Mouse (Mus musculus) neural tube, embryonic 14.5 days (tissue): ENCODE data around the gene Isyna1. TPM values are rescaled to one million over a fixed set of nuclear protein-coding genes. Genes with fewer than 3 reads are reported as not detected.

Source experiments
- ATAC-seq: fragments of 200-750 bp; cut with Nextera tagmentation; 2 replicates; pipeline ENCODE4 v1.8.0; 2017; ENCODE audit warnings: low read depth, mild to moderate bottlenecking, moderate TSS enrichment, moderate library complexity
- H3K27ac ChIP-seq: fragments of 300-500 bp; sonication (generic); 2 replicates; pipeline ENCODE4 v1.5.1; 2014; ENCODE audit warnings: low read depth, mild to moderate bottlenecking, control low read depth, low read length, moderate library complexity, mixed read lengths
- H3K27me3 ChIP-seq: fragments of 300-500 bp; sonication (generic); 2 replicates; pipeline ENCODE4 v1.6.1; 2014; ENCODE audit warnings: low read length; ENCODE audit not compliant: control insufficient read depth, insufficient read depth
- H3K36me3 ChIP-seq: fragments of 300-500 bp; sonication (generic); 2 replicates; pipeline ENCODE4 v1.6.1; 2014; ENCODE audit warnings: low read length, mixed read lengths; ENCODE audit not compliant: control insufficient read depth, insufficient read depth
- H3K4me1 ChIP-seq: fragments of 300-500 bp; sonication (generic); 2 replicates; pipeline ENCODE4 v1.6.1; 2014; ENCODE audit warnings: low read length; ENCODE audit not compliant: control insufficient read depth, insufficient read depth
- H3K4me2 ChIP-seq: fragments of 300-500 bp; sonication (generic); 2 replicates; pipeline ENCODE4 v1.6.1; 2014; ENCODE audit warnings: mild to moderate bottlenecking, low read depth, low read length, control low read depth
- H3K4me3 ChIP-seq: fragments of 300-500 bp; sonication (generic); 2 replicates; pipeline ENCODE4 v1.5.1; 2014; ENCODE audit warnings: low read depth, low read length, control low read depth, mixed read lengths
- H3K9ac ChIP-seq: fragments of 300-500 bp; sonication (generic); replicated peaks from 2 replicates; pipeline ENCODE4 v1.6.1; 2014; ENCODE audit warnings: low read depth, mild to moderate bottlenecking, control low read depth, low read length, mixed read lengths
- H3K9me3 ChIP-seq: fragments of 300-500 bp; sonication (generic); 2 replicates; pipeline ENCODE4 v1.6.1; 2016; ENCODE audit warnings: low read length; ENCODE audit not compliant: control insufficient read depth
- WGBS: fragments of 180-500 bp; shearing (Covaris S2); extraction: QIAGEN DNeasy Blood & Tissue Kit; methylation state at CpG from one replicate; pipeline ENCODE4 v1.1.7; 2014; 5-methylcytosine and 5-hydroxymethylcytosine counted together
- polyA plus RNA-seq: library from polyadenylated mRNA; unstranded; fragments of >200 nt; fragmentation: Nextera tagmentation; extraction: Ambion mirVana; gene quantifications from 2 replicates; pipeline ENCODE4 v1.2.1, GENCODE M21; 2014

Gene Isyna1
- polyA plus RNA-seq, 1 experiment from 2014 or later, result 65.5 TPM

DNA sequence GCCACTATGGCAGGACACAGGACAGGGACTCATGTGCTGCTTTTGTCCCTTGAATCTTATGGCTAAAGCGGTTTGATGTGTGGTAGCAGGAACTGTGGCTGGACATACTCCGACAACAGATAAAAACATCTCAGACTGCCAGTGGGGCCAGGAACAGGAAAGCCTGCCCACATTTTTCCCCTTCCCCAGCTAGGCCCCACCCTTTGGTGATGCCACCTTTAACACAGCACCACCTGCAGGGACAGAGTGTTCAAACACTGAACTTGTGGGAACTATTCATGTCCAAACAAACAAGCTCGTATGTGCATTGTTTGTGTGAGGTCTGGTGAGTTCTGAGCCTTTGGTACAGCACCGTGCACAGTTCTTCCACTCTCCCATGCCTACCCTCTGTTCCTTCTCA is 35.8 kb upstream of the Isyna1 start:
- Histone ChIP-seq H3K36me3 (no peaks in the 10 kb centered on the region), H3K4me1 (peaks cover 9% of the 10 kb centered on the region; the same call in 1 of the 2 replicates), H3K9ac (no peak overlapping the region), H3K27ac (no peak overlapping the region), H3K4me3 (no peak overlapping the region), H3K4me2 (no peak overlapping the region), H3K27me3 (no peaks in the 10 kb centered on the region), H3K9me3 (no peaks in the 10 kb centered on the region)
- no peak for ATAC-seq
- WGBS, result 73% methylated on average over 4 of the region's 4 CpGs

DNA sequence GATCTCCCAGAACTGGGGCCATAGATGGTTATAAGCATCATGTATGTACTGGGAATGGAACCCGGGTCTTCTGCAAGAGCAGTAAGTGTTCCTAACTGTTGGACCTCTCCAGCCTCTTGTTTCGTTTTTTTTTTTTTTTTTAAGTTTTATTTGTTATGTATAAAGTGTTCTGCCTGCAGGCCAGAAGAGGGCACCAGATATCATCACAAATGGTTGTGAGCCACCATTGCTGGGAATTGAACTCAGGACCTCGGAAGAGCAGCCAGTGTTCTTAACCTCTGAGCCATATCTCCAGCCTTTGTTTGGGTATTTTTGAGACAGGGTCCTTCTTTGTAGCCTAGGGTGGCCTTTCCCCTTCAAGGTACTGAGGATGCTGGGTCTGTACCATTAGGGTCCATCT is 35.2 kb upstream of the Isyna1 start:
- H3K9me3 ChIP-seq, result no peaks in the 10 kb centered on the region
- no peak overlapping the region for H3K4me3 ChIP-seq
- H3K4me1 ChIP-seq, result peaks cover 3% of the 10 kb centered on the region; the same call in 1 of the 2 replicates
- ATAC-seq, result no peak
- WGBS, result 92% methylated on average over 3 of the region's 3 CpGs
- no peaks in the 10 kb centered on the region for H3K36me3 ChIP-seq
- no peaks in the 10 kb centered on the region for H3K27me3 ChIP-seq
- H3K4me2 ChIP-seq, result no peak overlapping the region
- H3K9ac ChIP-seq, result no peak overlapping the region
- no peak overlapping the region for H3K27ac ChIP-seq

DNA sequence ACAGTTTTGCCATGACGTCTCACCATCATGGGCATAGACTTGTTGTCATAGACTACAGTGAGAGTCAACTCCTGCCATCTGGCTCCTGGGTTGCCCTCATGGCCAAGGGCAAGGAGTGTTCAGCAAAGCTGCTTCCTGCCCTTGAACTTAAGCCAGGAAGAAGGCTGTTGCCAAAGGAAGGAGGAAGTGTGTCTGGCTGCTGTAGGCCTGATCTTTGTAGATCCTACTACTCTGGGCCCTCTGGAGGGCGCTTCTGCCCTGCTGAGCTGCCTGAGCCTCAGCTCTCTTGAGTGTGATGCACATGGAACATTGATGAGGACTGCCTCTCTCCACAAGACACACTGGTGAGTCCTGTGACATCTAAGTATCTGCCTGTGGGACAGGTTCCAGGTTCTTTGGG is 34.1 kb upstream of the Isyna1 start:
- H3K4me1 ChIP-seq, result no peaks in the 10 kb centered on the region
- H3K36me3 ChIP-seq, result no peaks in the 10 kb centered on the region
- no peak overlapping the region for H3K4me2 ChIP-seq
- no peaks in the 10 kb centered on the region for H3K9me3 ChIP-seq
- 80% methylated on average over 2 of the region's 2 CpGs for WGBS
- no peak overlapping the region for H3K9ac ChIP-seq
- ATAC-seq, result no peak
- no peaks in the 10 kb centered on the region for H3K27me3 ChIP-seq
- no peak overlapping the region for H3K4me3 ChIP-seq
- H3K27ac ChIP-seq, result no peak overlapping the region

DNA sequence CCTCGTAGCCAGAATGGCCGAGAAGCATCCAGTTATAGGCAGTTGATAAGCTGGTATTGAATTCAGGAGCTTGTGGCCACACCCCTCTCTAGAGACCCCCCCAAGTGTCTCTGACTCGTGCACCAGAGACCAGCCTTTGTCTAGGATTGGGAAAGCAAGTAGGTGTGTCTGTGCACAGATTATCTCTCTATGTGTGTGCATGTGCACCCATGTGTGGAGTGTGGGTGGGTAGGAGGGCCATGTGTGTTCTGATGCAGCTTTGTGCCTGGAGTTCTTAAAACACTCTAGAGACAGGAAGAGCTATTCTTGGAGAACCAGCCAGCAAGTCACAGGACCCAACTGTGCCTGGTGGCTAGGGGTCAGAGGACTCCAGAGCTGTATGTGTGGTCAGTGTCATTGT is 33.6 kb upstream of the Isyna1 start:
- Histone ChIP-seq H3K4me2 (no peak overlapping the region), H3K4me3 (no peak overlapping the region), H3K27me3 (no peaks in the 10 kb centered on the region), H3K27ac (no peak overlapping the region), H3K36me3 (no peaks in the 10 kb centered on the region), H3K9ac (no peak overlapping the region), H3K9me3 (no peaks in the 10 kb centered on the region), H3K4me1 (0 out of 2 replicates have a peak, but pooled peaks cover under 1% of the 10 kb centered on the region)
- WGBS, result 82% methylated on average over 3 of the region's 3 CpGs
- no peak for ATAC-seq

DNA sequence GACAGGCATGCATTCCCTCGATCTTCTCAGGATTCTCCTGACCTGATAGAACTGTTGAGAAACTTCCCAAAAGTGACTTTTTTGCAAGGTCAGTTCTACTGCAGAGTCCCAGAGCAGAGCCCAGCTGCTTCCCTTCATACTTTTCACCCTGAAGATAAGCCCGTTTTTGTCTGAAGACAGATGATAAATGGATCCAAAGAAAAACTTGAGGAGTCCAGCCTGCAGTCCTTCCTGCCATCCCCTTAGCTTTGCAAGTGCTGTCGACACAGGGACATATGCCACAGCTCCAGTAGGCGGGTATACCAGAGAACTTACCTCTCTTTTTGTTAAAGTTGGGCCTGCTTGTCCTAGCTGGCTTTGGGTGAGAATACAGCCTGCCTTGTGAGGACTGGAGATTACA is 32.8 kb upstream of the Isyna1 start:
- WGBS, result 74% methylated on average over 4 of the region's 4 CpGs
- no peaks in the 10 kb centered on the region for H3K9me3 ChIP-seq
- no peak for ATAC-seq
- H3K4me2 ChIP-seq, result no peak overlapping the region
- H3K4me1 ChIP-seq, result 0 out of 2 replicates have a peak, but pooled peaks cover 2% of the 10 kb centered on the region
- no peak overlapping the region for H3K4me3 ChIP-seq
- no peak overlapping the region for H3K9ac ChIP-seq
- H3K27me3 ChIP-seq, result no peaks in the 10 kb centered on the region
- no peaks in the 10 kb centered on the region for H3K36me3 ChIP-seq
- H3K27ac ChIP-seq, result no peak overlapping the region

DNA sequence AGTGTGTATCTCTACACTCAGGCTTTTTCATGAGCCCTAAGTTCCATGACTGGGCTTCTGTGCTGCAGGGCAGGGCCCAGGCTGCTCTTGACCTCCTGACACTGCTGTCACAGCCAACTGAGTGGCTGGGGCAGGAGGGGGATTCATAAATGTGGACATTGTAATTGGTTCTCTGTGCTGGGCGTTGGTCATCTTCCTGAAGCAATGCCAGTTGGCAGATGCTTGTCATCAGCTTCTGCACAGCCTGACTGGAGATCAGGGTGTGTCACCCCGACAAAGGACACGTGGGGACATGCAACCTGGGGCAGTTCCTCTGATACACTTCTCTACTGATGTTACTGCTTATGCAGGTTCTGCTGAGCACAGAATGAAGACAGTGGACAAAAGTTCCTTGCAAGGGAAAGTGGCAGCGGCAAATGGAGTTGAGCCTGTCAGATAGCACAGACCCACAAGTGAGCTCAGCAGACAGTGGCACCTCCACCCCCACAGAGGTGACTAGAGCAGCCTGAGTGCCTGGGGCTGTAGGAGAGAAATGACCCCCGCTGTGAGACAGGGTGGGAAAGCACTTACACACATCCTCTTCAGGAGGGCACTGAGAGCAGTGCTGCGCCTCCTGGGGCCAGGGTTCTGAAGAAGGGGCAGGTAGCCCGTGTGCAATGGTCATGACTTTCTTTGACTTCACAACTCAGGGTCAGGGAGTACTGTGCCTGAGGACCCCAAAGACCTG is 32.2 kb upstream of the Isyna1 start:
- no peaks in the 10 kb centered on the region for H3K36me3 ChIP-seq
- no peak overlapping the region for H3K9ac ChIP-seq
- no peaks in the 10 kb centered on the region for H3K27me3 ChIP-seq
- ATAC-seq, result no peak
- H3K4me3 ChIP-seq, result no peak overlapping the region
- 80% methylated on average over 7 of the region's 7 CpGs for WGBS
- 0 out of 2 replicates have a peak, but pooled peaks cover 2% of the 10 kb centered on the region for H3K4me1 ChIP-seq
- H3K27ac ChIP-seq, result no peak overlapping the region
- no peak overlapping the region for H3K4me2 ChIP-seq
- no peaks in the 10 kb centered on the region for H3K9me3 ChIP-seq

DNA sequence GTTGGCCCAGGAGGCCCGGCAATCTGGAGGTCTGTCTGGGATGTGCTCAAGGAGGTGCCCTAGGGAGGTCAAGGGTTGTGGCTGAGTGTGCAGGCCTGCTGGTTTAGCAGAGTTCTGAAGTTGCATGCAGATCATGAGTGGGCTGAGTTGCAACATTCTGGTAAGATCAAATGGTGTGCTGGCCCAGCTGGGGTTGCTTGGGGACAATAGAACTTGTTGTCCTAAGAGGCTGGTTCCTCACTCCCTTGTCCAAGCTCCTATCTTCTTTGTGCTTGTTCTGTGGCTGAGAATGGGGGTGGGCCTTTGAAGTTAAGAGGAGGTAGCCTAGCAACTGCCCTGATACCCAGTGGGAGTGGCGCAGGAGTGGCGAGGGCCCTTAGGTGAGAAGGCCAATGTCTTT is 31.4 kb upstream of the Isyna1 start:
- no peak overlapping the region for H3K4me3 ChIP-seq
- H3K4me2 ChIP-seq, result no peak overlapping the region
- ATAC-seq, result no peak
- 0 out of 2 replicates have a peak, but pooled peaks cover 2% of the 10 kb centered on the region for H3K4me1 ChIP-seq
- no peaks in the 10 kb centered on the region for H3K27me3 ChIP-seq
- H3K9ac ChIP-seq, result no peak overlapping the region
- no peaks in the 10 kb centered on the region for H3K9me3 ChIP-seq
- 82% methylated on average over 3 of the region's 3 CpGs for WGBS
- H3K36me3 ChIP-seq, result no peaks in the 10 kb centered on the region
- H3K27ac ChIP-seq, result no peak overlapping the region

DNA sequence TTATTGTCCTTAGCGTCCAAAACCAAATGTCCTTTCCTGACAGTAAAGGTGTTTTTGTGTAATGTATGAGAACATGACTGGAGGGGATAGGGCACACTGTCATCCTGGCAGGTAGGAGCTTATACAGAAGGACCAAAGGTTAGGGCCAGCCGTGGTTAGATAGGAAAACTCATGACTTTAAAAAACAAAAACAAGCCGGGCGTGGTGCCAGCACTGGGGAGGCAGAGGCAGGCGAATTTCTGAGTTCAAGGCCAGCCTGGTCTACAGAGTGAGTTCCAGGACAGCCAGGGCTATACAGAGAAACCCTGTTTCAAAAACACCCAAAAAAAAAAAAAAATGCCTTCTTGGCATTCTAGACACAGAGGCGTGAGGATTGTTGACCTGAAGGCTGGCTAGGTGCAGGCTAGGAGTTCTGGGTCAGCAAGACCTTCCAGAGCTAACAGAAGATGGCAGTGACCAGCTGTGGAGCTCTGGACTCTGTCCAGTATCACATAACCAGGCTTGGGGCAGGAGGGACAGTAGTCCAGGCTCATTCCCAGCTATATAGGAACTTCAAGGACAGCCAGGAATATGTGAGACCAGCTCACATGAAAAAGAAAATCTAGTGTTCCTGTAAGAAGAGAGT is 30.3 kb upstream of the Isyna1 start:
- Histone ChIP-seq H3K36me3 (no peaks in the 10 kb centered on the region), H3K27me3 (no peaks in the 10 kb centered on the region), H3K9me3 (no peaks in the 10 kb centered on the region), H3K4me3 (no peak overlapping the region), H3K9ac (no peak overlapping the region), H3K4me2 (no peak overlapping the region), H3K4me1 (0 out of 2 replicates have a peak, but pooled peaks cover 2% of the 10 kb centered on the region), H3K27ac (no peak overlapping the region)
- ATAC-seq, result no peak
- 91% methylated on average over 6 of the region's 6 CpGs for WGBS

DNA sequence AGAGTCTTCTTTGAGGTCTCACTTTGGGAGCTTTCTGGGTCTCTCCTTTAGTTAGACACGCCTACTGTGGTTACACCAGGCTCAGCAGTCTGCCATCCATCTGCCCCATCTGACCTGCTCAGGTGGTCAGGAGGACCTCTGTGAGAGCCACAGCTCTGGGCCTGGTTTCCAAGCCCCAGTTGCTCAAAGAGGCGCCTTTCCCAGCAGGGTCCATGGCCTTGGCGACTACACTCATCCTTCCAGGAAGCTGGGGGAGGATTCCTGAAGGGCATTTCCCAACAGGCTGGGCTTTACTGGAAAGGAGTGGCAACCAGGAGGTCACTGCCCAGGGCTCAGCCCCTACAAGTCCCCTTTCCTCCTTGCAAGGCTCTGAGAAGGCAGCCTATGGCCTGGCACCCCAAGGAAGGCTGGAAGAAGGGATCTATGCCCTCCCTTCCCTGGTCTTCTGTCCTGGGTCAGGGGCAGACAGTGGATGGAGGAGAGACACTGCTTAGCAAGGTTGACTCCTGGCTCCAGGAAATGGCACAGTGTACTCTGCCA is 29.4 kb upstream of the Isyna1 start:
- no peak overlapping the region for H3K27ac ChIP-seq
- no peak overlapping the region for H3K4me2 ChIP-seq
- peaks cover 2% of the 10 kb centered on the region; the same call in 1 of the 2 replicates for H3K4me1 ChIP-seq
- H3K9ac ChIP-seq, result no peak overlapping the region
- H3K9me3 ChIP-seq, result no peaks in the 10 kb centered on the region
- no peaks in the 10 kb centered on the region for H3K27me3 ChIP-seq
- ATAC-seq, result no peak
- H3K4me3 ChIP-seq, result no peak overlapping the region
- 87% methylated on average over 3 of the region's 3 CpGs for WGBS
- no peaks in the 10 kb centered on the region for H3K36me3 ChIP-seq
